Mouse (Mus musculus) intestine, embryonic 14.5 days (tissue): ENCODE data around the gene Abr. TPM values are rescaled to one million over a fixed set of nuclear protein-coding genes. Genes with fewer than 3 reads are reported as not detected.

Experiments
- ATAC-seq: fragments of 200-750 bp; cut with Nextera tagmentation; replicated peaks from 2 replicates; pipeline ENCODE4 v1.8.0; 2017; ENCODE audit warnings: low read depth, moderate number of reproducible peaks, moderate TSS enrichment, moderate library complexity; ENCODE audit not compliant: low FRiP score, low TSS enrichment
- DNase-seq: peaks from one replicate; pipeline ENCODE4 v3.0.0-alpha.2; 2018; ENCODE audit warnings: low spot score
- H3K27ac ChIP-seq: fragments of 300-500 bp; sonication (generic); 2 replicates; pipeline ENCODE4 v1.5.1; 2014; ENCODE audit warnings: low read depth, mild to moderate bottlenecking, control low read depth
- H3K27me3 ChIP-seq: fragments of 300-500 bp; sonication (generic); replicated peaks from 2 replicates; pipeline ENCODE4 v1.6.1; 2014; ENCODE audit warnings: low read length, control low read depth; ENCODE audit not compliant: control insufficient read depth, insufficient read depth
- H3K36me3 ChIP-seq: fragments of 300-500 bp; sonication (generic); 2 replicates; pipeline ENCODE4 v1.6.1; 2014; ENCODE audit warnings: low read length, control low read depth; ENCODE audit not compliant: control insufficient read depth, insufficient read depth
- H3K4me1 ChIP-seq: fragments of 300-500 bp; sonication (generic); replicated peaks from 2 replicates; pipeline ENCODE4 v1.6.1; 2014; ENCODE audit warnings: low read length, control low read depth, mixed read lengths; ENCODE audit not compliant: control insufficient read depth, insufficient read depth
- H3K4me2 ChIP-seq: fragments of 300-500 bp; sonication (generic); 2 replicates; pipeline ENCODE4 v1.6.1; 2014; ENCODE audit warnings: low read length
- H3K4me3 ChIP-seq: fragments of 300-500 bp; sonication (generic); 2 replicates; pipeline ENCODE4 v1.5.1; 2014; ENCODE audit warnings: low read depth, low read length, control low read depth, mixed read lengths
- H3K9ac ChIP-seq: fragments of 300-500 bp; sonication (generic); 2 replicates; pipeline ENCODE4 v1.6.1; 2014; ENCODE audit warnings: mild to moderate bottlenecking, low read length
- H3K9me3 ChIP-seq: fragments of 300-500 bp; sonication (generic); 2 replicates; pipeline ENCODE4 v1.6.1; 2016; ENCODE audit warnings: low read length, control low read depth; ENCODE audit not compliant: control insufficient read depth
- WGBS: fragments of 180-500 bp; shearing (Covaris S2); extraction: QIAGEN DNeasy Blood & Tissue Kit; methylation state at CpG from one replicate; pipeline ENCODE4 v1.1.7; 2014; 5-methylcytosine and 5-hydroxymethylcytosine counted together
- polyA plus RNA-seq: library from polyadenylated mRNA; unstranded; fragments of >200 nt; fragmentation: Nextera tagmentation; extraction: Ambion mirVana; gene quantifications from 2 replicates; pipeline ENCODE4 v1.2.1, GENCODE M21; 2014

Gene Abr
- polyA plus RNA-seq, 1 experiment from 2014 or later = 44.3 TPM

DNA sequence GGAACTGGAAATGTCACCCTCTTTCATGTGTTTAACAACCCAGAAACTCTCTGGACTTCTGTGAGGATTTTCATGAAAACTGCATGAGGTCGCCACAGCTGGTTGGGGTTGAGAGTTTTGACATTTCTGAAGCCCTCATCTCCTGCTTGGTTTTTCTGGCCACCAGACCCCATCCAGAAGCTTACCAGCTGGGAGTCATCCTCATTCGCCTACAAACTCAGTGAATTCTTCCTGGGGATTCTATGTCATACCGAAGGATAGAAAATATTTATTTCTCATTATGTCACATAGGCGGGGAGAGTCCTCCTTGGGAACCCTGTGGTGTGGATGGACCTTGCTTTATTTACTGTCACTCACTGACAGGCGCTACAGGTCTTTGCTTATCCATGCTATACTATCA, 8.4 kb upstream of the Abr start:
- Histone ChIP-seq H3K27ac (no peak overlapping the region), H3K4me1 (no peaks in the 10 kb centered on the region), H3K27me3 (no peaks in the 10 kb centered on the region), H3K9ac (no peak overlapping the region), H3K4me3 (no peak overlapping the region), H3K36me3 (no peaks in the 10 kb centered on the region), H3K4me2 (no peak overlapping the region), H3K9me3 (no peaks in the 10 kb centered on the region)
- WGBS = 80% methylated on average over 5 of the region's 5 CpGs
- no peak for DNase-seq
- no peak for ATAC-seq

DNA sequence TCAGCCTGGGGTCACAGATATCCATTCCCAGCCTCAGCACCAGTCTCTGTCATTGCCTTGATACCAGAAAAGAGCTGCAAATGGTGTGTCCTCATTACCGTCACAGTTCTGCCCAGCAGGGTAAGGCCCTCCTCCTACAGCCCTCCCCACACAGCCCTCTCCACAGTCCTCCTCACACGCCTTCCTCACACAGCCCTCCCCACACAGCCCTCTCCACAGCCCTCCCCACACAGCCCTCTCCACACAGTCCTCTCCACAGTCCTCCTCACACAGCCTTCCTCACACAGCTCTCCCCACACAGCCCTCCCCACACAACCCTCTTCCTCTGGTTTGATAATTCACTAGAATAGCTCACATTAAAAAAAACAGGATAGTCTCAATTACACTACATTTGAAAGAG, 7.9 kb upstream of the Abr start:
- no peak overlapping the region for H3K9ac ChIP-seq
- DNase-seq = no peak
- no peak for ATAC-seq
- H3K4me1 ChIP-seq = no peaks in the 10 kb centered on the region
- H3K4me3 ChIP-seq = no peak overlapping the region
- no peaks in the 10 kb centered on the region for H3K36me3 ChIP-seq
- 41% methylated on average over 2 of the region's 2 CpGs for WGBS
- H3K4me2 ChIP-seq = no peak overlapping the region
- no peaks in the 10 kb centered on the region for H3K9me3 ChIP-seq
- no peak overlapping the region for H3K27ac ChIP-seq
- no peaks in the 10 kb centered on the region for H3K27me3 ChIP-seq

DNA sequence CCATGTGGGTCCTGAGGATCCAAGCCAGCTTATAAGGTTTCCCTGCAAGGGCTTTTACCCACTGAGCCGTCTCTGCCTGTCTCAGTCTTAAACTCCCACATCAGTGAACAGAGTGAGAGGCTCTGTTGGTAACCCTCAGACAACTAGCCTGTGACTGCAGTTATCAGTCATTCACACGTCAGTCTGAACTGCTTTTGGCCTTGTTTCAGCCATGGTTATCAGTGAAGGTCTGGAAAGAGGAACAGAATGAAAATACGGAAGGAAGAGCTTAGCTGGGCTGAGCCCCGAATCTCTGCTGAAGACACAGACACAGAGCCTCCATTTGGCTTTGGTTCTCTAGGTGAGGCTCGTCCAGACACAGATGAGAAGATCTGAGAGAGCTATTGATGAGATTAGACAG, 6.5 kb upstream of the Abr start:
- no peak overlapping the region for H3K9ac ChIP-seq
- H3K27me3 ChIP-seq = no peaks in the 10 kb centered on the region
- WGBS = 72% methylated on average over 5 of the region's 5 CpGs
- no peaks in the 10 kb centered on the region for H3K4me1 ChIP-seq
- H3K27ac ChIP-seq = no peak overlapping the region
- no peak overlapping the region for H3K4me2 ChIP-seq
- no peak for ATAC-seq
- no peak for DNase-seq
- H3K36me3 ChIP-seq = no peaks in the 10 kb centered on the region
- no peak overlapping the region for H3K4me3 ChIP-seq
- H3K9me3 ChIP-seq = no peaks in the 10 kb centered on the region

DNA sequence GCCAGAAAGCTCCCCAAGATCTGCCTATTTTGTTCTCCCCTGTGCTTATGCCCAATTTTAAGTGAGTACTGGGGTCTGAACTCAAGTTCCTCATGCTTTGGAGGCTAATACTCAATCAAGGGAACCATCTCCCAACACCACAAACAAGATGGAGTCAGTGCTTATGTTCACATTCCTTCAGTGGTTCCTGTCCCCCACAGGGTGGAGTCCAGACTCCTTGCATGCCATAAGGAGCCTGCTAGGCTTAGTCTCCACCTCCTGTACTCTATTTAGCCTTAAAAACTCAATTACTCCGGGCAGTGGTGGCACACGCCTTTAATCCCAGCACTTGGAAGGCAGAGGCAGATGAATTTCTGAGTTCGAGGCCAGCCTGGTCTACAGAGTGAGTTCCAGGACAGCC, 2.8 kb upstream of the Abr start:
- Histone ChIP-seq H3K9me3 (no peaks in the 10 kb centered on the region), H3K27me3 (peaks cover 24% of the 10 kb centered on the region), H3K4me2 (no peak overlapping the region), H3K36me3 (no peaks in the 10 kb centered on the region), H3K4me1 (peaks cover 9% of the 10 kb centered on the region), H3K9ac (no peak overlapping the region), H3K27ac (no peak overlapping the region), H3K4me3 (no peak overlapping the region)
- ATAC-seq = no peak
- 81% methylated on average over 3 of the region's 3 CpGs for WGBS
- no peak for DNase-seq

DNA sequence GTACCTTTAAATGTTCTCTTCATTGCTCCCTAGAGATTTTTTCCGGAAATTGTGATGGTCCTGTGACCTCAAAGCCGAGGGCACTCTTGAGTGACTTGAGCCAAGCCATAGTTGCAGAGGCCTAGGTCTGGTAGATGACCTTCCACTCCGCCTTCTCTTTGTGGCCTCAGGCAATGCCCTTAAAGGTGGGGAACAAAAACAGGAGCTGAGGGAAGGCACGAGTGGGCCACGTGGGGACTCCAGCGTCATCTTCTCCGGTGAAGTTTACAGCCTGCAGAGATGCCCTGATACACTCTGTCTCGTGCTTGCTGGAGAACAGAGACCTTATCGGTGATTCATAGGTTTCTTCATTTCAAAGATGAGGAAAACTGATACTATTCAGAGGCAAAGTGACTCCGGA, 2.0 kb upstream of the Abr start:
- peak overlapping the region; percentile 58; the same call in 1 of the 2 replicates for H3K4me3 ChIP-seq
- no peaks in the 10 kb centered on the region for H3K36me3 ChIP-seq
- no peak for ATAC-seq
- WGBS = 62% methylated on average over 10 of the region's 10 CpGs
- peak overlapping the region; percentile 98 for H3K4me2 ChIP-seq
- no peak overlapping the region for H3K9ac ChIP-seq
- H3K27ac ChIP-seq = no peak overlapping the region
- DNase-seq = no peak
- peaks cover 9% of the 10 kb centered on the region for H3K4me1 ChIP-seq
- H3K27me3 ChIP-seq = peaks cover 24% of the 10 kb centered on the region
- no peaks in the 10 kb centered on the region for H3K9me3 ChIP-seq

DNA sequence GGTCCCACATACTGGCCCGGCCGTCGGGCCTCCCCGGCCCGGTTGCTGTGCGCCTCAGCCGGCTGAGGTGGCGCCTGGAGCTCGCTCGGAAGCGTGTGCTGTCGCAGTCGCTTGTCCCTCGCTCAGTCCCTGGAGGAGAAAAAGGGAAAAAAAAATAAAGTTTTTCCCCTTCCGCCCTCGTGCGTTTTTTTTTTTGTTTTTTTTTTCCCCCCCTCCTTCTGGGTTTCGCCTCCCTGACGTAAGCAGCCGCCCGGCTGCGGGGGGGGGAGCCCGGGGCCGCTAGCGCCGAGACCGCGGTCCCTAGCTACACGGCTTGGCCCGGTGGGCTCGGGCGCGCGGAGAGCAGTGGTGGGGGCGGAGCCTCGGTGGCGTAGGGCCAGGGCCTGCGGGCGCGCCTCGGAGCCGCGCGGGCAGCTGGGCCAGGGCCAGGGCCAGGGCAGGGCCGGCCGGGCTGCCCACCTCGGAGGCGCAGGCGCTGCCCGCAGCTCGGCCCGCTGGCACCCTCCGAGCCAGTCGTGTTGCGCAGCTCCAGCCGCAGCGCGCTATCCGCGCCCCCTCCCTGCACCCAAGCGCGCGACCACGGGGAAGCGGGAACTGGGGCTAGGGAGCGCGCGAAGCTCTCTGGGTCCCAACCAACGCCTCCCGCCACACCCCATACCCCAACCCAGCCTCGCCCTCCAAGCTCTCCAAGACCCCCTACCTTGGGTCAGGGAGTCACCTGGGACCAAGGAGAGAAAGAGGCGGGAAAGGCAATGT, 1.3 kb upstream of the Abr start:
- DNase-seq (peak; percentile 81), ATAC-seq (peak; percentile 82)
- Histone ChIP-seq H3K27me3 (peaks cover 24% of the 10 kb centered on the region), H3K4me3 (peak overlapping the region; percentile 58), H3K9me3 (no peaks in the 10 kb centered on the region), H3K36me3 (no peaks in the 10 kb centered on the region), H3K4me1 (peaks cover 9% of the 10 kb centered on the region), H3K27ac (no peak overlapping the region), H3K4me2 (peak overlapping the region; percentile 98), H3K9ac (peak overlapping the region; percentile 54)
- WGBS = 2% methylated on average over 46 of the region's 72 CpGs

DNA sequence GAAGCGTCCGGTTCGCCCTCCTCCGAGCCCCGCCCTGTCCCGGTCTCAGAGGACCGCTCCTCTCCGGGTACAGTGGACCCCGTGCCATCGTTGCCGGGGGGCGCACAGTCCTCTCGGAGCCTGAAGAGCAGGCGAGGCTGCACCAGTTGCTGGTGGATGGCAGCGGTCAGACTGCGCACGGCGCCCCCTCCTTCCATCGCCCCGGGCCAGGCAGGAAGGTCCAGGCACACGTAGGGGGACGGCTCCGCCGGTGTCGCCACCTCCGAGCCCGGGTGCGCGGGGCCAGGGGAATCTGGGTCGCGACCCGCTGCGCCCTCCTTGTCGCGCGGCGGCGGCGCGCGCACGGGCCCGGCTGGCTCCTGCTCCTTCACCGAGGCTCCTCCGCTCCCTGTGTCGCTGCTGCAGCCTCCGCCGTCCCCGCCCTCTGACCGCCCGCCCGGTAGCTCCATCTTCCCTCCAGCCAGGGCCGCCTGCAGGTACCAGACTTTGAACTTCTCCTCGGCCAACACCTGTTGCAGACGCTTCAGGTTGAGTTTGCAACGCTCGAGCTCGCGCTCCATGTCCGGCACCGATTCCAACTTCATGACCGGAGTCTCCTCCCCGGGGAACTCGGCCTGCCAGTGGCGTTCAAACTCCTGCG, 572 bp upstream of the Abr start:
- Histone ChIP-seq H3K9me3 (no peaks in the 10 kb centered on the region), H3K9ac (peak overlapping the region; percentile 54), H3K27ac (no peak overlapping the region), H3K4me1 (peaks cover 9% of the 10 kb centered on the region), H3K4me3 (peak overlapping the region; percentile 58), H3K36me3 (no peaks in the 10 kb centered on the region), H3K27me3 (peaks cover 24% of the 10 kb centered on the region), H3K4me2 (peak overlapping the region; percentile 98)
- ATAC-seq (peak; percentile 44; the same call in 1 of the 2 replicates), DNase-seq (peak; percentile 81)
- WGBS = under 1% methylated on average over 66 of the region's 66 CpGs

DNA sequence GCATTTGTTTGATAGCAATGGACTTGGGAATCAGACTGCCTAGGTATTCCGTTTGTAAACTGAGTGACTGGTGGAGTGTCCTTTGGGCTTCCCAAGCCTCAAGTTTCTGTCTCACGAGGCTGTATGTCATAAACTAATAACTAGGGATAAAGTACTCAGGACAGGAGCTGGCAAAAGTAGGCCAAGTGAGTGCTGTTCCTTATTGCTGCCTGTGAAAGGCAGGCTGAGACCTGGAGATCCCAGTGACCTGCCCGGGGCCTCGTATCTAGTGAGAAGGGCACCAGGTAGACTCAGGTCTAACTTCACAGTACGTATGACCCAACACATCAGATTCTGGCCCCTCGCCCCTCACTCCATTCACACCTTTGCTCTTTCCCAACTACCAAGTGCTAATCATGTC, 4.0 kb downstream of the Abr start:
- WGBS = 79% methylated on average over 6 of the region's 6 CpGs
- no peak overlapping the region for H3K27ac ChIP-seq

DNA sequence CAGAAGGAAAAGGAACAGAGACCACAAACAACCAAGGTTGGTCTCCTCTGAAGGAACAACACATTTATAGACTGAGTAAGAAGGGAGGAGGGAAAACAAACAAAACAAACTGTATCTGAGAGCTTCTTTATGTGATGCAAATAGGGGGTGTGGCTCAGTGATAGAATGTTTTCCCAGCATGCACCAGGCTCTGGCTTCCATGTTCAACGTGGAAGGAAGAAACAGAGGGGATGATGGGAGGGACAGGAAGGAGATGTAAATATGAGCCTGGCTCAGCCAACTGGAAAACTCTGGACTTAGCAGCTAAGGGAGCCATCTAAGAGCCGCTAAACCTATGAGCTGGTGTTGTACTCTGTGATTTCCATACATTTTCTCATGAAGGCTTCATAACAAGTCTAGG, 7.9 kb downstream of the Abr start:
- no peak overlapping the region for H3K4me3 ChIP-seq
- H3K9me3 ChIP-seq = no peaks in the 10 kb centered on the region
- 0 out of 2 replicates have a peak, but pooled peaks cover 2% of the 10 kb centered on the region for H3K4me1 ChIP-seq
- ATAC-seq (no peak), DNase-seq (no peak)
- 54% methylated on average over 2 of the region's 2 CpGs for WGBS
- no peak overlapping the region for H3K9ac ChIP-seq
- no peak overlapping the region for H3K27ac ChIP-seq
- no peaks in the 10 kb centered on the region for H3K27me3 ChIP-seq
- no peaks in the 10 kb centered on the region for H3K36me3 ChIP-seq
- no peak overlapping the region for H3K4me2 ChIP-seq

More for the DNA sequence above, 4.0 kb downstream of the Abr start:
- Histone ChIP-seq H3K27me3 (peaks cover 24% of the 10 kb centered on the region), H3K4me1 (peaks cover 9% of the 10 kb centered on the region), H3K9me3 (no peaks in the 10 kb centered on the region), H3K4me2 (no peak overlapping the region), H3K4me3 (no peak overlapping the region), H3K9ac (no peak overlapping the region), H3K36me3 (no peaks in the 10 kb centered on the region)
- ATAC-seq (no peak), DNase-seq (no peak)
